Mouse (Mus musculus) midbrain, embryonic 13.5 days (tissue): ENCODE results near the gene Myocos. TPM values are rescaled to one million over a fixed set of nuclear protein-coding genes. Genes with fewer than 3 reads are reported as not detected.

Experiments used
- ATAC-seq: fragments of 200-750 bp; cut with Nextera tagmentation; 2 replicates; pipeline ENCODE4 v1.8.0; 2017; ENCODE audit warnings: mild to moderate bottlenecking, moderate TSS enrichment, moderate library complexity
- H3K27ac ChIP-seq: fragments of 300-500 bp; sonication (generic); 2 replicates; pipeline ENCODE4 v1.5.1; 2015; ENCODE audit warnings: inconsistent platforms, mild to moderate bottlenecking, moderate library complexity
- H3K27me3 ChIP-seq: fragments of 300-500 bp; sonication (generic); 2 replicates; pipeline ENCODE4 v1.6.1; 2015; ENCODE audit warnings: mild to moderate bottlenecking, inconsistent platforms
- H3K36me3 ChIP-seq: fragments of 300-500 bp; sonication (generic); 2 replicates; pipeline ENCODE4 v1.6.1; 2015; ENCODE audit warnings: mild to moderate bottlenecking, inconsistent platforms
- H3K4me1 ChIP-seq: fragments of 300-500 bp; sonication (generic); replicated peaks from 2 replicates; pipeline ENCODE4 v1.6.1; 2015; ENCODE audit warnings: inconsistent platforms
- H3K4me2 ChIP-seq: fragments of 300-500 bp; sonication (generic); replicated peaks from 2 replicates; pipeline ENCODE4 v1.6.1; 2015; ENCODE audit warnings: moderate library complexity, mild to moderate bottlenecking, inconsistent platforms
- H3K4me3 ChIP-seq: fragments of 300-500 bp; sonication (generic); replicated peaks from 2 replicates; pipeline ENCODE4 v1.5.1; 2015; ENCODE audit warnings: mild to moderate bottlenecking, inconsistent platforms
- H3K9ac ChIP-seq: fragments of 300-500 bp; sonication (generic); replicated peaks from 2 replicates; pipeline ENCODE4 v1.6.1; 2015; ENCODE audit warnings: mild to moderate bottlenecking, inconsistent platforms
- H3K9me3 ChIP-seq: fragments of 300-500 bp; sonication (generic); 2 replicates; pipeline ENCODE4 v1.6.1; 2016; ENCODE audit warnings: mild to moderate bottlenecking, inconsistent platforms
- WGBS: fragments of 180-500 bp; shearing (Covaris S2); methylation state at CpG from one replicate; pipeline ENCODE4 v1.1.7; 2015; 5-methylcytosine and 5-hydroxymethylcytosine counted together
- microRNA-seq: library from miRNA; unstranded; fragments of <30 nt; microRNA quantifications from one replicate; pipeline ENCODE4, GENCODE M21; 2016
- polyA plus RNA-seq: library from polyadenylated mRNA; unstranded; fragments of >200 nt; fragmentation: Nextera tagmentation; extraction: Ambion mirVana; gene quantifications from 2 replicates; pipeline ENCODE4 v1.2.1, GENCODE M21; 2015

The Myocos gene
- polyA plus RNA-seq, 1 experiment from 2014 or later = not detected

DNA sequence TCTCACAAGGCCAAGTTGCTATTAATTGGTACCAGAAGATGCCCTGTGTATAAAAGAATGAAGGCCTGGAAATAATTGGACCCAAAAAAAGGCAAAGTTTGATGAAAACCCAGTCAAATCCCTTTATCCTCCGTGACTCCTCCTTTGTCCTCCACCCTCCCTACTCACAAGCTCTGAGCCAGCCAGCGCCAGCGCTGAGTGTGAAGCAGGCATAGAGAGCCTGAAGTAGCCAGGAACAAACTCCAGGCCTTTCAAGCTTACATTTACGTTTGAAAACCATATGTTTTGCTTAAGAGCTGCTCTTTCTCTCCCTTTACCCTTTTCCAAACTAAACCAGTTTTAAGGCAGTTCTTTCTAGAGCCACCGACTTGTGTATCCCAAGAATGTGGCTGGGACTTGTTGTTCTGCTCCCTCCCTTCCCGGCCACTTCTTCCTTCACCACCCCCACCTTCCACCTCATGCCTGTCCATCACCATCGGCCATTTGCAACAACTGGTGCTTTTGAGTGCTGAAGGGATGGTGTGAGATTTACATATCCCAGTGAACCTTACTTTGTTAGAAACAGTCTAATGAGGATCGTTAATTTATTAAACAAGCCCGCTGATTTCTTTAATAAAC is 48.3 kb downstream of the Myocos start:
- peaks cover 14% of the 10 kb centered on the region; the same call in 1 of the 2 replicates for H3K4me1 ChIP-seq
- WGBS = 29% methylated on average over 9 of the region's 9 CpGs
- no peaks in the 10 kb centered on the region for H3K36me3 ChIP-seq
- H3K9me3 ChIP-seq = no peaks in the 10 kb centered on the region
- H3K9ac ChIP-seq = no peak overlapping the region
- H3K27me3 ChIP-seq = no peaks in the 10 kb centered on the region
- no peak overlapping the region for H3K4me3 ChIP-seq
- ATAC-seq = peak; percentile 76
- H3K27ac ChIP-seq = no peak overlapping the region
- H3K4me2 ChIP-seq = no peak overlapping the region

DNA sequence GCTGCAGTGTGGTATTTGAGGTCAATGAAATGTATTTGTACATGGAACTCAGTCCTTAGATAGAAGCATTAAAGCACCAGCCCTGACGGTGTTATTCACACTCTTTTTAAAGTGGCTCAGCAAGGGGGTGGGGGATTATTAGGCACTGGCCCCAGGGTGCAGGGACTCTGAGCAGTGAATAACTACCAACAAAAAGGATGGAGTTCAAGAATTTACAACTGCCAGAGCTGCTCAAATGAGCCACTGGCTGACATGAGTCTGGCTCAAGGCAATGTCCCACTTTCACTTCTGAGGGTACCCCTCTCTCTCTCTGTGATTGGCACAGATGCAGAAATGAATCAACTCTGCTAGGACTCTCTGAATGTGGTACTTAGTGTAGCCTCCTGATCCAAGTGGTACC is 49.9 kb downstream of the Myocos start:
- H3K4me1 ChIP-seq = peaks cover 14% of the 10 kb centered on the region; the same call in 1 of the 2 replicates
- H3K27me3 ChIP-seq = no peaks in the 10 kb centered on the region
- no peak overlapping the region for H3K9ac ChIP-seq
- no peak overlapping the region for H3K4me3 ChIP-seq
- H3K9me3 ChIP-seq = no peaks in the 10 kb centered on the region
- H3K36me3 ChIP-seq = peaks cover 2% of the 10 kb centered on the region; the same call in 1 of the 2 replicates
- no peak overlapping the region for H3K27ac ChIP-seq
- 7% methylated on average over 1 of the region's 1 CpGs for WGBS
- no peak for ATAC-seq
- no peak overlapping the region for H3K4me2 ChIP-seq

DNA sequence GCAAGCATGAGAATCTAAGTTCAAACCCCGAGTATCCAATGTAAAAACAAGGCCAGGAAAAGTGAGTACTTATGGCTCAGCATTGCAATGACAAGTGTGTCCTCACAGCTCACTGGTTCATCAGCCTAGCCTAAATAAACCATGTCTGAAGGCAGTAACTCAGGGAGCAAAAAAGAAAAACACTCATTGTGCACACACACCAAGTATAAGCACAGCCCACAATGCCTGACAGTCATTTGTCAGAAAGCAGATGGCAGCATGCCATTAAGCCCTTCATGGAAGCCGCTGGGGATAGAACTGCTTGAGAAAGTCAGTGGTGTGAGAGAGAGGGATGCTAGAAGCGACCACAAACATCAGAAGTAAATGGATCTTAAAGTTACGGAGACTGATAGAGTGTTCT is 56.7 kb downstream of the Myocos start:
- Histone ChIP-seq H3K4me1 (no peaks in the 10 kb centered on the region; the same call in 1 of the 2 replicates), H3K27ac (no peak overlapping the region), H3K4me2 (no peak overlapping the region), H3K9me3 (no peaks in the 10 kb centered on the region), H3K36me3 (peaks cover 23% of the 10 kb centered on the region), H3K9ac (no peak overlapping the region), H3K4me3 (no peak overlapping the region), H3K27me3 (no peaks in the 10 kb centered on the region)
- 64% methylated on average over 4 of the region's 4 CpGs for WGBS
- peak; percentile 69 for ATAC-seq

DNA sequence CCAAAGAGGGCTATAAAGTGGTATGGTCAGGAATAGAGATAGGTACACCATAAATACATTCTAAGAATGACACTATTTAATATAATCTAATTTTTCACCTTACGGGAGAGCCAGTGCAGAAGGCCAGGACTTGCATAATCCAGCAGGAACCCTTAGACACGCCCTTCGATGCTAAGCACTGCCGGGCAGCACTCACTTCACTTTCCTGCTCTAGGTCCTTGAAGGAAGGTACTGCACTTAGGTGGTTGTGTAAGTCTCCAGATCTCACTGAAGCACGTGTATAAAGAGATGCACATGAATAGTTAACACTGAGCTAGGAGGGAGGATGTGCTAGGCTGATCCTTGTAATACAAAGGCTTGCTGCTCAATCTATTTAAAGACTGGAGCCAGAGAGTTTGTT is 58.4 kb downstream of the Myocos start:
- Histone ChIP-seq H3K27me3 (no peaks in the 10 kb centered on the region), H3K4me1 (no peaks in the 10 kb centered on the region; the same call in 1 of the 2 replicates), H3K27ac (no peak overlapping the region), H3K9ac (no peak overlapping the region), H3K9me3 (no peaks in the 10 kb centered on the region), H3K4me2 (no peak overlapping the region), H3K36me3 (peaks cover 23% of the 10 kb centered on the region), H3K4me3 (no peak overlapping the region)
- 91% methylated on average over 5 of the region's 5 CpGs for WGBS
- ATAC-seq = no peak

DNA sequence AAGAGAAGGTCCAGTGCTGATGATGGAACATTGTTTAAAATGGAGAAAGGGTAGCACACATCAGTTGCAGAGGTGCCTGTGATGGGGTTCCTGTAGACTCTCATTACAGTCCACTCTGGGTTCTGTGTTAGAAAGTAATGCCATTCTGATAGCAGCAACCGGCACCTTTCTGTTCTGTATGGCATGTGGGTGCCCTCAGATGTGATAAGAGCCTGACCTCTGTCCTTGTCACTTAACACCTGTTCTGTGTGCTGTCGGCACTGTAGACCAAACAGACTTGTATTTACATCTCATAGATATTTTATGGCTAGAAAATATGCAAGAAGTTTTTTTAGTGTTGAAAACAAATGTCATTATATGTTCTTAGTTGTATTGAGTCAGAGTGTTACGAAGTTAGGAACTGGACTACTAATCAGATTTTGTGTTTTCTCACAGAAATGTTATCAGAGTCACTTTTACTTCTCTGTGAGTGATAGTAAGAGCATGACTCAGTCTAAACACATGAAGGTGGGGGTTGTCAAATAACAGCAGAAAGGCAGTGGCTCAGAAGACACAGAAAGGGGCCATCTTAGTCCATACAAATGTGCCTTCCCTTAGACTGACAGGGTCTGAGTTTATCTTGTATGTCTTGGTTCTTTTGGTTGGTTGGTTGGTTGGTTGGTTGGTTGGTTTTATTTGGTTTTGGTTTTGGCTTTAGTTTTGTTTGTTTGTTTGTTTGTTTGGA is 60.5 kb downstream of the Myocos start:
- Histone ChIP-seq H3K4me3 (no peak overlapping the region), H3K36me3 (peaks cover 24% of the 10 kb centered on the region), H3K9ac (no peak overlapping the region), H3K9me3 (no peaks in the 10 kb centered on the region), H3K27me3 (no peaks in the 10 kb centered on the region), H3K27ac (no peak overlapping the region), H3K4me2 (no peak overlapping the region), H3K4me1 (no peaks in the 10 kb centered on the region; the same call in 1 of the 2 replicates)
- no peak for ATAC-seq
- 94% methylated on average over 3 of the region's 3 CpGs for WGBS

Small RNAs within 50 kb of the gene (microRNA-seq; reads per million reads assigned to microRNA genes)
- gene Gm27616 = not detected

Other genes starting within 250 kb of the Myocos start
- gene Dnm3, start 180.2 kb downstream of the Myocos start, polyA plus RNA-seq = 33.5 and 34.8 TPM in 2 replicates
- gene Mettl13, start 109.7 kb downstream of the Myocos start, polyA plus RNA-seq = 20.0 and 21.5 TPM in 2 replicates
- 66.6 and 70.7 TPM in 2 replicates for gene Vamp4, start 87.7 kb downstream of the Myocos start, polyA plus RNA-seq
- not detected in 2 replicates for gene Myoc, start 19.1 kb downstream of the Myocos start, polyA plus RNA-seq
- 171 and 187 TPM in 2 replicates for gene Prrc2c, start 82.3 kb upstream of the Myocos start, polyA plus RNA-seq
- gene Fmo4, start 155.8 kb upstream of the Myocos start, polyA plus RNA-seq = 0.40 and 1.1 TPM in 2 replicates
- gene Fmo1, start 208.4 kb upstream of the Myocos start, polyA plus RNA-seq = 14.9 and 15.2 TPM in 2 replicates
- 0.13 TPM in 1 of 2 replicates, not detected in the other for gene Fmo2, start 240.5 kb upstream of the Myocos start, polyA plus RNA-seq